ENCODE assay signal across 9 mouse cellular contexts in genomic region chr11:11833100-11833499, GRCm38 (mm10). TPM values are rescaled to one million over a fixed set of nuclear protein-coding genes. Genes with fewer than 3 reads are reported as not detected.
DNase-seq lines count a peak whose midpoint lies in the region; ATAC-seq and TF ChIP-seq lines count a peak whose summit lies in the region.
"Had no signal": no experiment of that assay in that cellular context is flagged by ENCODE, and none has a peak within 500 bp of the region (broad histone marks: within the 10 kb centered on the region; RNA-seq: fewer than 3 reads in every experiment).

No protein-coding gene starts in this region.

- DNase-seq in hindbrain, embryonic 10.5 days (ENCODE audit: low spot score): peak; percentile 58
- DNase-seq in 416B (ENCODE audit: low read depth): peak; percentile 36
- DNase-seq in embryo, embryonic 10 days (ENCODE audit: low spot score): peak; percentile 89
- DNase-seq in layer of hippocampus, adult 11-12 months (ENCODE audit: low spot score): no peak
- DNase-seq in layer of hippocampus, adult 2 months (ENCODE audit: low spot score in 2 of 2): no peak
- no peak for DNase-seq in right cerebral cortex, postnatal 36 days (ENCODE audit: low spot score in 2 of 2)

- no peaks in the 10 kb centered on the region for H3K9me3 ChIP-seq in hindbrain, embryonic 10.5 days
- H3K9me3 ChIP-seq in hindbrain, embryonic 16.5 days (ENCODE audit: control insufficient read depth, low read length): no peaks in the 10 kb centered on the region
- H3K9me3 ChIP-seq in limb, embryonic 12.5 days: no peaks in the 10 kb centered on the region

- no peak overlapping the region for H3K4me3 ChIP-seq in hindbrain, embryonic 10.5 days
- no peak overlapping the region for H3K4me3 ChIP-seq in hindbrain, embryonic 16.5 days (ENCODE audit: low read length)
- H3K4me3 ChIP-seq in limb, embryonic 12.5 days (replicated peaks): no peak overlapping the region
- no peak overlapping the region for H3K4me3 ChIP-seq in layer of hippocampus, adult 2 months

- H3K4me2 ChIP-seq in hindbrain, embryonic 16.5 days (ENCODE audit: low read length): no peak overlapping the region
- no peak overlapping the region for H3K4me2 ChIP-seq in limb, embryonic 12.5 days

- TF ChIP-seq CTCF in layer of hippocampus, adult 2 months (conservative IDR thresholded peaks at IDR 0.05): no peak

- peak overlapping the region; percentile 88 for H3K27ac ChIP-seq in hindbrain, embryonic 10.5 days
- no peak overlapping the region for H3K27ac ChIP-seq in hindbrain, embryonic 16.5 days (ENCODE audit: low read depth, low read length)
- peak overlapping the region; percentile 96 for H3K27ac ChIP-seq in limb, embryonic 12.5 days
- no peak overlapping the region for H3K27ac ChIP-seq in layer of hippocampus, adult 2 months

- no peaks in the 10 kb centered on the region for H3K36me3 ChIP-seq in hindbrain, embryonic 10.5 days
- no peaks in the 10 kb centered on the region for H3K36me3 ChIP-seq in hindbrain, embryonic 16.5 days (ENCODE audit: control insufficient read depth, insufficient read depth, low read length)
- no peaks in the 10 kb centered on the region for H3K36me3 ChIP-seq in limb, embryonic 12.5 days

- no peak for ATAC-seq in hindbrain, embryonic 16.5 days
- ATAC-seq in limb, embryonic 12.5 days (ENCODE audit: insufficient number of reproducible peaks, insufficient read depth, low FRiP score, low TSS enrichment, low read depth): no peak
- ATAC-seq: inflammation-experienced regulatory T-cells, adult 6 months had no signal

- no peaks in the 10 kb centered on the region for H3K27me3 ChIP-seq in hindbrain, embryonic 10.5 days (ENCODE audit: insufficient read depth, poor library complexity, severe bottlenecking)
- H3K27me3 ChIP-seq in hindbrain, embryonic 16.5 days (replicated peaks; ENCODE audit: control insufficient read depth, insufficient read depth, low read length): no peaks in the 10 kb centered on the region; the same call in 1 of the 2 replicates
- no peaks in the 10 kb centered on the region for H3K27me3 ChIP-seq in limb, embryonic 12.5 days

- no peak overlapping the region for H3K9ac ChIP-seq in hindbrain, embryonic 16.5 days (ENCODE audit: low read depth, low read length)
- H3K9ac ChIP-seq in limb, embryonic 12.5 days (replicated peaks): no peak overlapping the region

- peaks cover 88% of the 10 kb centered on the region for H3K4me1 ChIP-seq in hindbrain, embryonic 10.5 days (replicated peaks)
- H3K4me1 ChIP-seq in hindbrain, embryonic 16.5 days (ENCODE audit: control insufficient read depth, insufficient read depth, low read depth, low read length): no peaks in the 10 kb centered on the region; the same call in 1 of the 2 replicates
- peaks cover 64% of the 10 kb centered on the region for H3K4me1 ChIP-seq in limb, embryonic 12.5 days (replicated peaks)

- 19% methylated on average over 8 of the region's 8 CpGs for WGBS in hindbrain, embryonic 10.5 days
- WGBS in hindbrain, embryonic 16.5 days: 40% methylated on average over 8 of the region's 8 CpGs
- WGBS in limb, embryonic 12.5 days: 9% methylated on average over 8 of the region's 8 CpGs

RNA-seq across cellular contexts. Expression of gene Fignl1, which starts 24.3 kb away (rescaled TPM):
- polyA plus RNA-seq in hindbrain, embryonic 10.5 days (2016; fragmentation: Nextera tagmentation; extraction: Ambion mirVana): 67.8 and 105 TPM in 2 replicates
- 12.4 and 13.5 TPM in 2 replicates for polyA plus RNA-seq in hindbrain, embryonic 16.5 days (2015; fragmentation: Nextera tagmentation; extraction: Ambion mirVana)
- polyA plus RNA-seq in limb, embryonic 12.5 days (2016; fragmentation: Nextera tagmentation; extraction: Ambion mirVana): 74.5 and 78.1 TPM in 2 replicates
- total RNA-seq in layer of hippocampus, adult 2 months (2021): under 1 TPM; 0.61 to 0.67 TPM

Comparison
In these comparisons a context has a peak if more than half of its experiments do, and no peak if none do; other contexts are left out.
1. H3K27ac ChIP-seq: peak in hindbrain, embryonic 10.5 days (single experiment) and limb, embryonic 12.5 days (single experiment); none in hindbrain, embryonic 16.5 days (single experiment) and layer of hippocampus, adult 2 months (single experiment).
2. DNase-seq: peak in hindbrain, embryonic 10.5 days (single experiment), 416B (single experiment) and embryo, embryonic 10 days (single experiment); none in layer of hippocampus, adult 11-12 months (single experiment), layer of hippocampus, adult 2 months (0 of 2) and right cerebral cortex, postnatal 36 days (0 of 2).